Mouse (Mus musculus): Measurements from ENCODE around the gene Iqsec1. TPM values are rescaled to one million over a fixed set of nuclear protein-coding genes. Genes with fewer than 3 reads are reported as not detected.
A peak's percentile ranks its signal among the peaks of the same experiment; 100 is the strongest.

The Iqsec1 gene
- 100 to 1,000 TPM; 268 to 271 TPM for total RNA-seq (2021)
- long read RNA-seq, full-length matches to known transcripts = 29 of 107 reads
- long read RNA-seq, partial matches to known transcripts = 21 of 107 reads
- long read RNA-seq, other reads (novel, unspliced or antisense) = 57 of 107 reads

DNA sequence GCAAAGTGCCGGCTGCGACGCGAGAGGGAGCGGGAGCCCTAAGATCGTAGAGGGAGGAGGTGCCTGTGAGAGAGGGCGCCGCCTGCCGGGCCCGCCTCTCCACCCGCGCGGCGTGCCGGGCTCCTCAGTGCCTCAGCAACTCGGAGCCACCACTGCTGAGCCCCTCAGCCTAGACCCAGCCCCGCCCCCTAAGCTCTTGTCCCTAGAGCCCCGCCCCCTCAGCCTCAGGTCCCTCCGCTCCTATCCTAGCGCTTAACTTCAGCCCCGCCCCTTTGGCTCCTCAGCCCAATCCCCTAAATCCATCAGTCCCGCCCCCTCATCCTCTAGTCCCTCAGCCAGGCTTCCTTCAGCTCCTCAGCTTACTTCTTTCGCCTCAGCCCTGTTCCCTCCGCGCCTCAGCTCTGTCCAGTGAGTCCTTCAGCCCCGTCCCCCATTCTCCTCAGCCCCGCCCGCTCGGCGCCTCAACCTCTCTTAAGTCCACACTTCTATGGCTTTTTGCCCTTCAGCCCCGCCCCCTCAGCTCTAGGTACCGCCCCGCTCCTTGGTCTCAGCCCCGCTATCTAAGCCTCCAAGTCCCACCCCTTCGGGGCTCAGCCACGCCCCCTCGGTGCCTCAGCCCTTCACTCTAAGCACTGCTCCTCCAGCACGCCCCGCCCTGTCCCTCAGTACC, at the start of gene Iqsec1:
TSS of gene Iqsec1 (minus strand) at position 38 of the 670 bp plus-strand sequence.
- peak; percentile 72 to 85 for DNase-seq (ENCODE audit: low spot score in 2 of 2)

DNA sequence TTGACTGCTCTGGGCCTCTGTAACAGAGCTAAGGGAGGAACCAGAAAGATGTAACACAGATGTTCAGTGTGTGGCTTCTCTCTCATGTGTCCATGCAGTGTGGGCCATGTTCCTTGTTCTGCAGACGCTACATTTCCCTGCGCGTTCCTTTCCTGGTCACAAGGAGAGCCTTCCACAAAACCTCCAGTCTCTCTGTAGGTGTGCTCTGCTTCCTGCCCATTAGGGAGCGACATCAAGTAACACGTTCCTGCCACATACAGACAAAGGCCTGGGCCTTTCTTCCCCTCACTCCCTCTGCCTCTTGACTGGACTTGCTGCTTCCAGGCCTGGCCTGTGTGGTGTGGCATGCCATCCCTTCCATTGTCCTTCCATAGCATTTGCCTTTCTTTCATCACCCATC, 39.8 kb upstream of the Iqsec1 start:
- DNase-seq (ENCODE audit: low spot score in 2 of 2) = no peak

DNA sequence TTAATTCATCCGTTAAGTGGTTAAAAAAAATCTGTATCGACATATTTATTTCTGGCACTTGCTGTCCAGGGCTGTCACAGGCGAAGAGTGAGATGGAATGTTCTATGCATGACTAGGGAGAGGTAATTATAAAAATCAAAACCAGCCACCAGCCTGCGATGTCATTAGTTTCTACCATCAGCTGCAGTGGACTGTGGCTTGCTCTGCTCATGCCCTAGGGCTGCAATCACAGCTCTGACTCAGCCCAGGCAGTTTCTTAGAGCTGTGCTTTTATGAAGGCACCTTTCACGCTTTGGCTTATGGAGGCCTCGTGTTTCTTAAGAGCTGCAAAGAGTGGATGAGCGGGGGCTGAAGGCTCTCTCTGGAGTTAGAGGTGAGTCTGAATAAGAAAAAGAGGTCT, 32.3 kb upstream of the Iqsec1 start:
- no peak for DNase-seq (ENCODE audit: low spot score in 2 of 2)

DNA sequence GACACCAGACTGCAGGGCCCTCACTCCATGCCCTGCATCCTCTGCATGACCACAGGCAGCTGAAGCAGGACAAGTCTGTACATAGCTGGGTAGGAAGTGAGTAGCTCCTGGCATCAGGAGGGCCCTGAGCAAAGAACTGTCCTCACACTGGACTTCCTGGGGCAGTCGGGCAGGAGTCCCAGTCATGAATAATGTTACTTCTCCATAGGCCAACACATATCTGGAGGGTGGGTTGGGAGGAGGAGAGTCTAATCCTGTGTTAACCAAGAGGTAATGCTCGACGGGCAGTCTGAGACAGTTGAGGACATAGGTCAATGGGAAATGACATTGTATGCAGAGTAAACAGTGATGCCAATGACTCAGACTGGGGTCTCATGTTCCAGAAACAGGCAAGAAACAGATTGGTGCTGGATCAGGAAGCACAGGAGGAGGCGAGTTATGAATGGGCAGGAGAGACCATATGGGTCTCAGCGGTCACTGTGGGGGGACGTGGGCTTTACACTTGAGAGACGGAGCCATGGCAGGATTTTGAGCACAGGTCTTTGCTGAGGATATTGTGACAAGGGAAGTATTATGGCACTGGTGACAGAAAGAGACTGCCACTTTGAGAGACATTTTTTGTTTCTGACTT, 28.2 kb upstream of the Iqsec1 start:
- no peak for DNase-seq (ENCODE audit: low spot score in 2 of 2)

DNA sequence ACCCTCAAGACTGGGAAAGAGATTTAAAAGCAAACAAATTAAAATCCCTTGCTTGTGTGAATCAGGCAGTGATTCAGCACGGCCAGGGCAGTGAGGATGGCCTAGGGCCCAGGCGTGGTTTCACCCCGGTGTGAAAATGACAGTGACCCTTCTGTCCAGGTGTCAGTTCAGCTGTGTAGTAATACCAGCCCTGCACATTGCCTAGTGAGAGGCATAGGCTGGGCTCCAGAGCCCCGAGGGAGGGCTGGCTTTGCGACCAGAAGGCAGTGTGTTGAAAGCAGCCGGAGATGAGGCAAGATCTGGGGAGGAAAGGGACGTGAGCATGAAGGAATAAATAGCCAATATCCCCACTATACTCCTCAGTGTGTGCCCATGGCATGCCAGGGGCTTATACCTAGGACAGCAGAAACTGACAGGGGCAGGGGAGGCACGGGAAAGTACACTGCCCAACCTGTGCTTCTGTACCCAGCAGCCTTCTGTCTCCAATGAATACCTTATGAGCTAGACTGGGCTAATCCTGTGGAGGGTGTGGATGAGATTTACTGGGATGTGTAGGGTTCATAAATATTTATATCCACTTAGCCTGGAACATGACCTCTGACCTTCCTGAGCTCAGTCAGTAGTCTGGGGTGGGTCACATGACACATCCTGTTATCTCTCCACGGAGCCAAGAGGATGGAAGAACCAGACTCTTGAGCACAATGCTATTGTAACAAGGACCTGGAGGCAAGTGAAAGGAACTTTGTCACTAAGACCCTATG, 25.9 kb upstream of the Iqsec1 start:
- no peak for DNase-seq (ENCODE audit: low spot score in 2 of 2)

DNA sequence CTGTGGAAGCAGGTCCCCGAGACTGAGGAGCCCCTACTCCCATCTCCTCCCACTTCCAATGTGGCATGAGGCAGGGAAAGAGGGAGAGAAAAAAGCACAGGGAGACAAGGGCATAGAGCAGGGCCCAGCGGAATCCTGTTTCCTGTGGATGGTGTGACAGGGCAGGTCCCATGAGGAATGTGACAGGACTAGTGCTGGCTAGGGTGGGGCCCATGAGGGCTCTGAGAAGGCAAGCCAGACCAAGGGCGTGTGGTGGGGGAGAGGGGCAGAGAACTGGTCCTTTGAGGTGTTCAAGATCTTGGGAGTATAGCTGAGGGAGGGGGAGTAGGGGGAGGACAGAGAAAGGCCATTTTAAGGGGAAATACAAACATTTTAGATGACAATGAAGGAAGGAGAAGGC, 24.0 kb upstream of the Iqsec1 start:
- DNase-seq (ENCODE audit: low spot score in 2 of 2) = no peak

DNA sequence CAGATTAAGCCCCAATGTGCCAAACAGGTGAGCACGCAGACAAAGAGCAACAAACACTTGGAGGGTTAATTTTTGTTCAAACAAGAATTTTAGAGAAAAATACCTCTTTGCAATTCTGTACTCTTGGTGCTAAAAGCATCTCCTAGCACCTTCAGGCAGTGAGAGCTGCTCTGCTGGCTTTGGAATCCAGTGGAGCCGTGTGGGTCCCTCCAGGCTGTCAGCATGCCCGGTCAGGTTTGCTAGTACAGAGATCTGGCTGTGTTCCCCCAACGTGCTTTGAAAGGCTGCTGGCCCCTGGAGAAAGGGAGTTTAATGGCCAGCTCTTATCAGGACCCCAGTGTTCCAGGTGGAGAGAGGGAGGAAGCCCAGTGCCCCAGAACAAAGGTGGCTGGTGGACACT, 23.1 kb upstream of the Iqsec1 start:
- DNase-seq (ENCODE audit: low spot score in 2 of 2) = no peak

DNA sequence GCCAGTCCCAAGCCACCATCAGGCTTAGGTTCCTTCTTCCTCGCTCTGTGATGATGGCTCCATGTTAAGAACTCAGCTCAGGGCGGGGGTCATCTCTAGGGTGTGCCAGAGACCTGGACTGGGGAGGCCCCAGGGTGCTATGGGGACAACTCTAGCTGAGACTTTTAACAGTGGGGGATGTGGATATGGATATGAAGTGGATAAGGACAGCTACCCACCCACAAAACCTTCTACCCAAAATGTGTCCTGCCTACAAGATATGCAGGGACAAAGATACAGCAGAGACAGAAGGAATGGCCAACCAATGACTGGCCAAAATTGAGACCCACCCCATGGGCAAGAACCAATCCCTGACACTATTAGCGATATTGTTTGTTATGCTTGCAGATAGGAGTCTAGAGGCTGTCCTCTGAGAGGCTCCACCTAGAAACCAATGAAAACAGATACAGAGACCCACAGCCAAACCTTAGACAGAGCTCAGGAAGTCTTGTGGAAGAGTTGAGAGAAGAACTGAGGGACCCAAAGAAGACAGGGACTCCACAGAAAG, 19.9 kb upstream of the Iqsec1 start:
- no peak for DNase-seq (ENCODE audit: low spot score in 2 of 2)

DNA sequence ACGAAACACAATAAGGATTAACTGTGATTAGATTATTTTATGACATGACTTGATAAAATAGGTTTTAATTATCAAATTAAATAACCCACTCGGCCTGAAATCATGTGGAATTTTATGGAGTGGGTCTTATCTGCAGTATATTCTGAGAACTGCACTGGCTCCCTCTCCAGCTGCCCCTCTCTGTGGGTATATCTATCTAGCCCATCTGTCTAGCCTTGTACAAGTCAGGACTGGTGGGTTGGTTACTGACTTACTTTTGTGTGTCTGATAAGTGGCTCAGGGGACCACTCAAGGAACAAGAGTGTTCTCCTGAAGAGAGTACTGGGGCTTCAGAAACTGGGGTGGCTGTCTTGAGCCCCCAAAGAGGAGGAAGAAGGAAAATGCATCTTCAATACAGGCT, 18.7 kb upstream of the Iqsec1 start:
- DNase-seq (ENCODE audit: low spot score in 2 of 2) = no peak

DNA sequence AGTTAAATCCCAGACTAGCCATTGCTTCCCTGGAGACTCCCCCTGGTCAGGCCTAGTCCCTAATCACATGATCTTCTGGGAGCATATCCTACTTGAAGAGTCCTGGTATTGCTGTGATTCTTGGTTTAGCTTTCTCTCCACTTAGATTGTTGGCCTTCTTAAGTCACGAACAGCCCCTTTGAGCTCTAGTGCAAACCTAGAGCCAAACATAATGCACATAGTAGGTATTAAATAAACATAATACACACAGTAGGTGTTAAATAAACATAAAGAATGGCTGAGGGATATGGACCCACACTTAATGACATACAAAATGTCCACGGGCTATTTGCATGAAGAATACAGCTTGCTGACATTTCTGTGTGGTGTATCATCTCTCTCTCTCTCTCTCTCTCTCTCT, 15.7 kb upstream of the Iqsec1 start:
- DNase-seq (ENCODE audit: low spot score in 2 of 2) = no peak

DNA sequence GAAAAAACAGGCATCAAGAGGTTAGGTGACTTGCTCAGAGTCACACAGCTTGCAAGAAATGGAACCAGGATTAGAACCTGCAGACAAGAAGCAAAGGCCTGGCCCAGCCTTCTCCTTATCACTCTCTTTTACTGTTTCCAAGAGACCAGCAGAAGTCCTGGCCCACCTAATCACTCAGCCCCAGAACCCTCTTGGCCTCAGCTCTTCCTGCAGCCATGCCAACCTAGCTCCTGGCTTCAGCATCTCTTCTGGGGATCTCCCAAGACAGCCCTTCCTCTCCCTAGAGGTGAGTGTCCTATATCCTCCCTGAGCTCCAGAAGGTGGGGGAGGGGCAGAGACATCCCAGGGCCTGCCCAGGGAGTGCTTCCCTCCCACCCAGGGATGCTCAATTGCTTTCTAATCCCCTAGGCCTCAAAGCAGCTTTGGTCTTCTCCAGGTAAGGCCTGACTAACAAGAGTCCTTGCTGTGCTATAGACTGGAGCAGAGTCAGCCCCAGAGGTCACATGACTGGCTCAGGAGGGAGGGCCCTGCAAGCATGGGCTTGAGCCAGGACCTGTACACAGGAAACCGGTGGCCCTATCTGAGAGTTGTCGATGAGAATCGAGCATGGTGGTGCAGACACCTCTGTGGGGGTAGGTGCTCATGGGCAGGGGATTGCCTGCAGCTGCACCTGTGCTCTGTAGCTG, 15.0 kb upstream of the Iqsec1 start:
- DNase-seq (ENCODE audit: low spot score in 2 of 2) = no peak

DNA sequence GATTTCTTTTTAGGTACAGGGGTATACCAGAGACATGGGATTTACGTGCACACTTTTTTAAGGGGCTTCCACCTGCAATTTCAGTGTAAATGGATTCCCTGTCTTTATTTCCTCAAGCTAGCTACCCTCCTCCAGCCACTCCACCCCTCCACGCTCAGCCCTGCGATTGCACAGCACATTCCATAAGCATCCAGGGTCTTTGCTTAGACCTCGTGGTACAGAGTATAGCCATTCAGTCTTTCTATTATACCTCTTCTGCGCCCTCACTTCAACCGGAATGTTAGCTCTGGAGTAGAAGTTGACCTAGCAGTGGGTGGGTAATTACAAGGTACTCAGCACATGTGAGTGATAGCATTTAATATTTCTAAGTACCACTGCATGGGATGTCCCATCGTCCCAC, 13.1 kb upstream of the Iqsec1 start:
- no peak for DNase-seq (ENCODE audit: low spot score in 2 of 2)

DNA sequence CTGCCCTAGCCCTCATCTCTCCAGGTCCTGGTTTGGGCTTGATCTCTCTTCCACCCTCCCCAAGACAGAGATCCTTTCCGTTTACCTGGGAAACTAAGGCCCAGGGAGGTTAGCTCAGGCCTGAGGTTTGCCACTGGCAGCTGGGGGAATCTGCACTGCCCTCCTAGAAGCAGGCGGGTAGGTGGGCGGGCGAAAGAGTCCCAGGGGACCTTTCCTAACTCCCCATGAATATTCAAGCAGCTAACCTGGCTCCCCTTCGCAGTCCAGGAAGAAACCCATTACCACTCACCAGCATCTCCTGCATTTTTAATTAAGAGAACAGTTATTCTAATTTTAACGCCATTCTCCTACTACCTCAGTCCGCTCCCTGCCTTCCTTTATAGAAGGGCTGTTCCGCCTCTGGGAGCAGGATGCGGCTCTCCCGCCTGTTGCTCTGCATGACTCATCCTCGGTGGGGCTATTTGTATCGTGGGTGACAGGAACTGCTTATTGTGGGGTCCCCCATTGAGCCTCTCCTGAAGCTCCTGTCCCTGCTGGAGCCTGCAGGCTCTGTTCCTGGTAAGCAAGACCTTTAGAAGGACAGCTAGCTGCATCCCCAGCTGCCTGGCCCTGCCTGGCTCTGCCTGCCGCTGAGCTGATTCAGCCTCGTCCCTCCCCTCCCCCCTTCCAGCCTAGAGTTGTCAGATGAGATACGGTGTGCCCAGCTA, 12.5 kb upstream of the Iqsec1 start:
- peak; percentile 46 to 67 for DNase-seq (ENCODE audit: low spot score in 2 of 2)

DNA sequence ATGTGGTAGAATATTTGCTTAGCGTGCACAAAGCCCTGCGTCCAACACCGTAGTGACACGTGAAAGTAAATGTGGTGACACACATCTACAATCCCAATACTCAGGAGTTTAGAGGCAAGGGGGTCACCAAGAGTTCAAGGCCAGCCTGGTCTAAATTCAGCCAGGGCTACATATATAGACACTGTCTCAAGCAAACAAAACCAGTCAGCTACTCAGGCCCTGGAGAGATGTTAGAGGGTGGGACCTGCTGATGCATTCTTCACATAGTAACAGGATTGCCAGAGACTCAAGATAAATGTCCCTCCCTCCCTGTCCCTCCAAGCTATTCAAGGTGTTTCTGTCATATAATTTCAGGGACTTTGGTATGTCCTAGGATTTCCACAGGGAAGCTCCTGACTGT, 10.7 kb upstream of the Iqsec1 start:
- no peak for DNase-seq (ENCODE audit: low spot score in 2 of 2)

DNA sequence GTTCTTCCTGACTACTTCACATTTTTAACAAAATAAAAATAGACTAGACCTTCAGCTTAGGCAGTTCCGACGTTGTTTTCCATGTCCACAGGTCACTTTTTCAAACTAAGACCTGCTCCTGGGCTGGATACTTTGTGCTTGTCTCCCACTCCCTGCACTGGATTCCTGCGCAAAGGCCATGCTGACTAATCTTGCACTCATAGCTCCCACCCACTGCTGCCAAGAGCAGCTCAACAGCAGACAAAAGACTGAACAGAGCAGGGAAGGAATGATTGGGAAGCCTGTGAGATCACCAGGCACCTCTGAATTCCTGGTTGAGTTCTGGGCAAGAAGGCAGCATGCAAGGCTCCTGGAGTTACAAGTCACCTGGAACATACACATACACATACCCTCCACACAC, 8.5 kb upstream of the Iqsec1 start:
- no peak for DNase-seq (ENCODE audit: low spot score in 2 of 2)

DNA sequence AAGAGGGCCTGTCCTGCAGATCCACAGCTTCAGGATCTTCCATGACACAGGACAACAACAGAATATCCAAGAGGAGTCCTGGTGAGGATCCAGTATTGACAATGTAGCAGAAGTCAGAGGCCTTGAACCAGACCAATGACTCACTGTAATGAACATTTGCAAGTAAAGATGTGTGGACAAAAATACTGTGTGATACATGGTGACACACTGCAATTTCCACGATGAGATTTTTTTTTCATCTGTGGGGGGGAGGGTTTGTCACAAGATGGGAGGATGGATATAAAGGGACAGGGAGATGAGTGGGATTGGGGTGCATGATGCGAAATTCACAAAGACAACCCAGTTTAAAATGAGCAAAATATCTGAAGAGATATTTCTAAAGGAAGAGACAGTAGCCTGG, 7.7 kb upstream of the Iqsec1 start:
- DNase-seq (ENCODE audit: low spot score in 2 of 2) = no peak

DNA sequence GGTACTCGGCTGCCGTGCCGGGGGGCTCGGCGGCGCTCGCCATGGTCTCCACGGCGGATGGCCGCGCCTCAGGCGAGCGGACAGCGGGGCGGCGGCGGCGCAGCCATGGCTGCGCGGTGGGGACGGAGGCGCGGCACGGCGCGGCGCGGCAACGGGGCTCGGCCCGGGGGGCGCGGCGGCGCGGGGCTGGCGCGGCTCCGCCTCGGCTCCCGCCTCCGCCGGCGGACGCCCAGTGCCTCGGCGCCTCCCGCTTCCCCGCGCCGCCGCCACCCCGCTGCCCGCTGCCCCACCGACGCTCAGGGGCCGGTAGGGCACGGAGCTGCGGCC, 223 bp downstream of the Iqsec1 start:
- DNase-seq (ENCODE audit: low spot score in 2 of 2) = no peak

DNA sequence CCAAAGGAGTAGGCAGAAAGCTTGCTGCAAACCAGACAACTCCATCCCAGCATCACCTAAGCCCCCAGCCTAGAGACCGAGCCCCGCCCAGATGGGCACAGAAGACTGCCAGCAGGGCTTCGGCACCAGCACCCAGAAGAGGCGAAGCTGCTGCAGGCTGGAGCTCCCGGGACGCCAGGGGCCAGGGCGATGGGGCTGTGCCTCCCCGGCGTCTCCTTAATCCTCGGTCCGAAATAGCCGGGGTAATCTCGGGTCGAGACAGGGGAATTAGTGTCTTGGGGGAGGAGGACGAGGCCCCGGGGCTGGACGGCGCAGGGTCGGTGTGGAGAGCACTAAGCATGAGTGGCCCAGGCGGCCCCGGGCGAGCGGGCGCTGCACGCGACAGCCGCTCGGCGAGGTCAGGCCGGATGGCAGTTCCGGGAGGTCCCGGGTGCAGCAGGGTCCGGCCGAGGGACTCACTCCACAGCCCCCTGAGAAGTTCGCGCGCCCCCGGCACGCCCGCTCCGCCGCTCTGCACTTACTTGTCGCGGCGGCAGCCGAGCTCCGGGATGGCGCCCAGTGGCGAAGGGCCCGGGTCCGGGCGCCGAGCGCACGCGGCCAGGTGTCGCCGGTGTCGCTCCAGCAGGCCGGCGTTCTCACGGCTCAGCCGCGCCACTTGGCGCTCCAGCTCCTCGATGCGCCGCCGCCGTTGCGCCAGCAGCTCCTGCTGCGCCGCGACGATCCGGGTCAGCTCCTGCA, 755 bp downstream of the Iqsec1 start:
- DNase-seq (ENCODE audit: low spot score in 2 of 2) = peak in 1 of 2 experiments; percentile 10

DNA sequence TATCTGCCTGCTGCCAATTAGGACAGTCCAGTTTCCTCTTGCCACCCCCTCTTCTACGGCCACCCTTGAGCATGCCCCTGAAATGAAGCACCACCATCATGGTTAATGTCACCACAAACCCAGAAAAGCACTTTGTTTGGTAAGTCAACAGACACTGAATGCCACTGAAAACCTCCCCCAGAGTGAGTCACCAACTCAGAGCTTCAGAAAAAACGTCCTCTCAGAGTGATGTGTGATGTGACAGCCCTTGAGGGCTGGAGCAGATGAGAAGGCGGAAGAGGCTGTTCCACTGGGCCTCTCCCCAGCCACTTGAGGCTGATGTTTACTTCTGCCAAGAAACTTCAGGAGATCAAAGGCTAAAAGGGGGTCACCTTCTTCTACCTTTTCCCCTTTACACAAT, 4.4 kb downstream of the Iqsec1 start:
- DNase-seq (ENCODE audit: low spot score in 2 of 2) = peak in 1 of 2 experiments; percentile 46

DNA sequence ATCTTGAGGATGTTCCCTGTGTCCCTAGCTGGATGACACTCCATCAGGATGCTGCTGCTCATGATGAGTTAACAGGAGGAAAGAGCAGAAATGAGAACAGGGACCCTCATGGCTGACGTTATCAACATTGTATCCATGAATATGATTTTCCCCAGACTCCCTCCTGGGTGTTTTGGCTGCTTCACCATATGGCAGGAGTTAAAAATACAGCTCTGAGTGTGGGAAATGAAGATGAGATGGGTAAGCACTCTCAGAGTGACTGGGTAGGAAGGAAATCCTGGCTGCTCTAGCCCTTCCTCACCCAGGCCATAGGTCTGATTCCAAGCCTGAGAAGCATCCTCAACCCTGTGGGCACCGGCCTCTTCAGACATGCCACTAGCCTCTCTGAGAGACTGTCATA, 14.2 kb downstream of the Iqsec1 start:
- peak in 1 of 2 experiments; percentile 32 for DNase-seq (ENCODE audit: low spot score in 2 of 2)

Data from layer of hippocampus, adult 18-20 months (tissue).